Mouse (Mus musculus): Measurements from ENCODE around the gene Opa3.
A peak's percentile ranks its signal among the peaks of the same experiment; 100 is the strongest.

GRCm38 (mm10) chr7:19194676-19195075 lies 33.5 kb upstream of the Opa3 start:
- peak; percentile 32; the same call in 1 of the 2 replicates for TF ChIP-seq CTCF (IDR thresholded peaks at IDR 0.05; ENCODE audit: borderline replicate concordance, extremely low read depth, insufficient read depth, insufficient read length)
- no peak for TF ChIP-seq POLR2A (IDR thresholded peaks at IDR 0.05; ENCODE audit: borderline replicate concordance, extremely low read depth, insufficient read depth, insufficient read length, poor library complexity, severe bottlenecking)

Measured in brain, embryonic 14.5 days (tissue).